Mouse (Mus musculus): ENCODE results near the gene Mdfi. TPM values are rescaled to one million over a fixed set of nuclear protein-coding genes. Genes with fewer than 3 reads are reported as not detected.
"Not testable (repeated sequence)": the region's sequence is repeated elsewhere in the genome, so short reads cannot be mapped to it uniquely, and the experiment has no call there.

Mdfi gene
- polyA plus RNA-seq, 1 experiment from 2014 or later, result 11.7 TPM

- Histone ChIP-seq H3K4me2 (replicated peaks) (peak overlapping the region; percentile 26; the same call in 1 of the 2 replicates), H3K36me3 (peaks cover 27% of the 10 kb centered on the region), H3K4me3 (no peak overlapping the region), H3K27ac (replicated peaks) (no peak overlapping the region), H3K9me3 (no peaks in the 10 kb centered on the region), H3K4me1 (peaks cover 17% of the 10 kb centered on the region), H3K27me3 (no peaks in the 10 kb centered on the region), H3K9ac (replicated peaks) (no peak overlapping the region)
- ATAC-seq (ENCODE audit: low FRiP score, low read depth), result peak; percentile 71
- 3% methylated on average over 17 of the region's 17 CpGs for WGBS
These were observed 30.0 kb upstream of the Mdfi start for GRCm38 (mm10) chr17:47864496-47864895.

- H3K4me3 ChIP-seq, result no peak overlapping the region
- H3K4me2 ChIP-seq (replicated peaks), result no peak overlapping the region
- H3K27ac ChIP-seq (replicated peaks), result peak overlapping the region; percentile 54; the same call in 1 of the 2 replicates
- no peaks in the 10 kb centered on the region for H3K27me3 ChIP-seq
- ATAC-seq (ENCODE audit: low FRiP score, low read depth), result peak; percentile 42; the same call in 1 of the 2 replicates
- H3K36me3 ChIP-seq, result peaks cover 18% of the 10 kb centered on the region
- WGBS, result 15% methylated on average over 11 of the region's 11 CpGs
- peaks cover 17% of the 10 kb centered on the region for H3K4me1 ChIP-seq
- H3K9me3 ChIP-seq, result no peaks in the 10 kb centered on the region
- no peak overlapping the region for H3K9ac ChIP-seq (replicated peaks)
These were observed 28.9 kb upstream of the Mdfi start for GRCm38 (mm10) chr17:47863437-47863836.

DNA sequence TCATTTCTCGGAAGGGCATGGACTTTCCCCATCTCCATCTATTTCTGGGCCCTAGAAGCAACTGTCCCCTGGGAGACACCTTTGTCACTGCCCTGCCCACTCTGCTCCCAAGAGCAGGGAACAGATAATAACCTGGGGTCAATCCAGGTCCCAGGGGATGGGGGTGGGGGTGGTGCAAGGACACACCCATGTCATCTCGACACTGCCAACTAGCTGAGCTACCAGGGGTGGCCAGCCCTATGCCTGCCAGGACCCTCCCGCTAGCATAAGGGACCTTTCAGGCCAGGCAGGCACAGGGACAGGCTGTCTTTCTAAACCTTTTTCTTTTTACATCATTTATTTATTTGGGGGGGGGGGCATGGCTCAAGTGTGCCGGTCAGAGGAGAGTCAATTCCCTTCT is 28.5 kb upstream of the Mdfi start:
- Histone ChIP-seq H3K27ac (replicated peaks) (no peak overlapping the region), H3K9me3 (no peaks in the 10 kb centered on the region), H3K4me1 (peaks cover 17% of the 10 kb centered on the region), H3K36me3 (peaks cover 13% of the 10 kb centered on the region), H3K9ac (replicated peaks) (no peak overlapping the region), H3K4me3 (no peak overlapping the region), H3K4me2 (replicated peaks) (no peak overlapping the region), H3K27me3 (no peaks in the 10 kb centered on the region)
- WGBS, result 62% methylated on average over 4 of the region's 4 CpGs
- no peak for ATAC-seq (ENCODE audit: low FRiP score, low read depth)

DNA sequence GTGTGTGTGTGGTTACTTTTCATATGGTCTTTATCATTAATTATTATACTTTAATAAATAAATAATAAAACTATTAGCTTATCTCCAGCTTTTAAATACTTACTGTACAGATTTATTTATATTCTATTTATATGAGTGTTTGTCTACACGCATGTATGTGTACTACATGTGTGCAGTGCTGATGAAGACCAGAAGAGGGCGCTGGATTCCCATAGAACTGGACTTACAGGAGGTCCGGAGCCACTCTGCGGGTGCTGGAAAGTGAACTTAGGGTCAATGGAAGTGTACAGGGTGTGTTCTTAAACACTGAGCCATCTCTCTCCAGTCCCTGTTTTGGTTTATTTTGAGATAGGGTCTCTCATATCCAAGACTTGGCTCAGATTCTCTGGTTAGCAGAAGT is 21.1 kb upstream of the Mdfi start:
- no peak for ATAC-seq (ENCODE audit: low FRiP score, low read depth)

GRCm38 (mm10) chr17:47854908-47855307 is 20.4 kb upstream of the Mdfi start:
- Histone ChIP-seq H3K27me3 (peaks cover 23% of the 10 kb centered on the region), H3K36me3 (no peaks in the 10 kb centered on the region)

More for the DNA sequence above, 21.1 kb upstream of the Mdfi start:
- no peak overlapping the region for H3K4me2 ChIP-seq (replicated peaks)
- 81% methylated on average over 4 of the region's 4 CpGs for WGBS
- H3K9me3 ChIP-seq, result no peaks in the 10 kb centered on the region
- H3K27ac ChIP-seq (replicated peaks), result no peak overlapping the region
- no peaks in the 10 kb centered on the region for H3K36me3 ChIP-seq
- H3K9ac ChIP-seq (replicated peaks), result no peak overlapping the region
- peaks cover 23% of the 10 kb centered on the region for H3K27me3 ChIP-seq
- H3K4me3 ChIP-seq, result no peak overlapping the region
- H3K4me1 ChIP-seq, result 0 out of 2 replicates have a peak, but pooled peaks cover 10% of the 10 kb centered on the region

DNA sequence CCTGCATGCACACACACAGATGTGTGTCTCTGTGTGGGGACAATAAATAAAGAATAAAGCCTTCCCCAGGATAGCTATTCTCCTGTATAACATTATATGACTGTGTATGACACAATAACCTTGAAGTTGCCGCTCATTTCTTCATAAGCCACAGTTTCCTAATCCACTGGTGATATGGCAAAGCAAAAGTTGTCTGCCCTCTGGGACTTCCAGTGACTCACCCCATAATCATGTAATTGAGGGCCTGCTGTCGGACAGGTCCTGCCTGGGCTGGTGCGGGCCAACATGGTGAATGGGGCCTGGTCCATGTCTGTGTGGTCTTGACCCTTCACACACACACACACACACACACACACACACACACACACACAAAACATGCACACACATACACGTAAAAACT is 19.3 kb upstream of the Mdfi start:
- Histone ChIP-seq H3K27ac (replicated peaks) (no peak overlapping the region), H3K9me3 (no peaks in the 10 kb centered on the region), H3K27me3 (peaks cover 23% of the 10 kb centered on the region), H3K4me1 (0 out of 2 replicates have a peak, but pooled peaks cover 7% of the 10 kb centered on the region), H3K4me3 (no peak overlapping the region), H3K9ac (replicated peaks) (no peak overlapping the region), H3K4me2 (replicated peaks) (no peak overlapping the region), H3K36me3 (no peaks in the 10 kb centered on the region)
- 88% methylated on average over 4 of the region's 4 CpGs for WGBS
- ATAC-seq (ENCODE audit: low FRiP score, low read depth), result no peak

More at GRCm38 (mm10) chr17:47854908-47855307, 20.4 kb upstream of the Mdfi start:
- Histone ChIP-seq H3K9me3 (no peaks in the 10 kb centered on the region), H3K4me1 (0 out of 2 replicates have a peak, but pooled peaks cover 7% of the 10 kb centered on the region), H3K27ac (replicated peaks) (no peak overlapping the region), H3K9ac (replicated peaks) (no peak overlapping the region), H3K4me2 (replicated peaks) (no peak overlapping the region), H3K4me3 (no peak overlapping the region)
- 78% methylated on average over 8 of the region's 8 CpGs for WGBS
- no peak for ATAC-seq (ENCODE audit: low FRiP score, low read depth)

DNA sequence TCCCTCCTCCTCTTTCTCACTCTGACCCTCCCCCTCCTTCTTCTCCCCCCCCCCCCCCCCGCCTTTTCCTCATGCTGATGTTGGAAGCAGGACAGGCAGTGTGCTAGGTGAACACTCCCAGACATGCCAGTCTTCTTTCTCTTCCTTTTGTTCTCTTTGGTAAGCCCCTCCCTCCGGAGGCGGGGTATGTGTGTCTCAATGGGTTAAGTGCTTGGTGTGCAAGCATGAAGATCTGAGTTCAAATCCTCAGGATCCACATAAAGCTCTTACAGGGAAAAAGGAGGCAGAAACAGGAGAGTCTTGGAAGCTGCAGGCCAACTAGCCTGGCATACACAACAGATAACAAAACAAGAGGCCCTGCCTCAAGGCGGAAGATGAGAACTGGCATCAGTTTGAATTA is 18.8 kb upstream of the Mdfi start:
- Histone ChIP-seq H3K4me1 (0 out of 2 replicates have a peak, but pooled peaks cover 7% of the 10 kb centered on the region), H3K4me2 (replicated peaks) (no peak overlapping the region), H3K27ac (replicated peaks) (no peak overlapping the region), H3K4me3 (no peak overlapping the region), H3K9me3 (no peaks in the 10 kb centered on the region), H3K27me3 (peaks cover 23% of the 10 kb centered on the region), H3K36me3 (no peaks in the 10 kb centered on the region), H3K9ac (replicated peaks) (no peak overlapping the region)
- ATAC-seq (ENCODE audit: low FRiP score, low read depth), result no peak
- WGBS, result 91% methylated on average over 3 of the region's 4 CpGs

GRCm38 (mm10) chr17:47851798-47852360 is 17.4 kb upstream of the Mdfi start:
- H3K9me3 ChIP-seq; H3K27ac ChIP-seq (replicated peaks); H3K4me1 ChIP-seq; H3K9ac ChIP-seq (replicated peaks); ATAC-seq (ENCODE audit: low FRiP score, low read depth); H3K36me3 ChIP-seq: not testable (repeated sequence)
- Histone ChIP-seq H3K4me3 (0 out of 2 replicates have a peak overlapping the region, but pooled peaks have one; percentile 14), H3K4me2 (replicated peaks) (peak overlapping the region; percentile 41), H3K27me3 (peaks cover 23% of the 10 kb centered on the region)
- 16% methylated on average over 22 of the region's 22 CpGs for WGBS

- no peak overlapping the region for H3K27ac ChIP-seq (replicated peaks)
- H3K4me2 ChIP-seq (replicated peaks), result no peak overlapping the region
- no peaks in the 10 kb centered on the region for H3K36me3 ChIP-seq
- no peak overlapping the region for H3K9ac ChIP-seq (replicated peaks)
- 0 out of 2 replicates have a peak, but pooled peaks cover 7% of the 10 kb centered on the region for H3K4me1 ChIP-seq
- WGBS, result 79% methylated on average over 7 of the region's 7 CpGs
- peaks cover 23% of the 10 kb centered on the region for H3K27me3 ChIP-seq
- H3K4me3 ChIP-seq, result no peak overlapping the region
- 0 out of 2 replicates have a peak, but pooled peaks cover 4% of the 10 kb centered on the region for H3K9me3 ChIP-seq
- ATAC-seq (ENCODE audit: low FRiP score, low read depth), result no peak
These were observed 16.3 kb upstream of the Mdfi start for GRCm38 (mm10) chr17:47850639-47851314.

DNA sequence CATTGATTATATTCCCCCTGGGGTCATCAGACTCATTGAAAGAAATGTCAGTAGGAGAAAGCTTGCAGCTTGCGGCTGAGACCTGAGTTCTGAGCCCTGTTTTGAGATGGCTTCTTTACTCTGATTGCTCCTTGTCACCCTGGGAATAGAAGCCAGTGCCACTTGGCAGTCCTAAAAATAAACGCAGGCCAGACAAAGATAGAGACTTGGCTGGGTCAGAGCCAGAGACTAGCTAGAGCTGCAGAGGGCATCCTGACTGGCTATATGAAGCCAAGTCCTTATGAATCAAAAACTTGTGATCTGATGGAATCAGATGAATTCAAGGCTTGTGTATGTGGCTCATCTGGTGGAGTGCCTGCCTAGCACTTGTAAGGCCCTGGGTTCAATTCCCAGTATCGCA is 15.5 kb upstream of the Mdfi start:
- H3K9me3 ChIP-seq, result 0 out of 2 replicates have a peak, but pooled peaks cover 4% of the 10 kb centered on the region
- peaks cover 23% of the 10 kb centered on the region for H3K27me3 ChIP-seq
- 0 out of 2 replicates have a peak, but pooled peaks cover 7% of the 10 kb centered on the region for H3K4me1 ChIP-seq
- ATAC-seq (ENCODE audit: low FRiP score, low read depth), result no peak
- no peak overlapping the region for H3K27ac ChIP-seq (replicated peaks)
- no peak overlapping the region for H3K4me3 ChIP-seq
- 83% methylated on average over 3 of the region's 3 CpGs for WGBS
- no peak overlapping the region for H3K4me2 ChIP-seq (replicated peaks)
- no peaks in the 10 kb centered on the region for H3K36me3 ChIP-seq
- no peak overlapping the region for H3K9ac ChIP-seq (replicated peaks)

GRCm38 (mm10) chr17:47847985-47848384 is 13.5 kb upstream of the Mdfi start:
- Histone ChIP-seq H3K4me1 (0 out of 2 replicates have a peak, but pooled peaks cover 7% of the 10 kb centered on the region), H3K9me3 (peaks cover 11% of the 10 kb centered on the region; the same call in 1 of the 2 replicates), H3K4me2 (replicated peaks) (no peak overlapping the region), H3K4me3 (no peak overlapping the region), H3K9ac (replicated peaks) (no peak overlapping the region), H3K27ac (replicated peaks) (no peak overlapping the region), H3K36me3 (no peaks in the 10 kb centered on the region), H3K27me3 (peaks cover 21% of the 10 kb centered on the region)
- WGBS, result 86% methylated on average over 6 of the region's 6 CpGs
- no peak for ATAC-seq (ENCODE audit: low FRiP score, low read depth)

DNA sequence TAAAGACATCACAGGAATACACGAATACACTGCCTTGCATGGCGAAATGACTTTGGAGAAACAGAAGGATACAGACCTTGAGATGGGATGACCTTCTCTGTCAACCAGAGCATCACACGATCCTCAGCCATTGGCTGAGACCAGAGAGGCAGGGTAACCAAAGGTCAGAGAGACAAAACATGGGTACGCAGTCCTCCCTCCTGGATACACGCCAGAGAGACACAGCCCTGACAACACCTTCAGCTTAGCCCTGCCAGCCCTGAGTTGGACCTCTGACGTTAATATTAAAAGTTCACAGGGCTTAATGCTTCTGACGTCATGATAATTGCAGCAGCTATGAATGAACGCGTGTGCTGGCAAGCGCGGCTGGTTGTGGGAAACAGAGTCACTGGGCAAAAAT is 11.1 kb upstream of the Mdfi start:
- Histone ChIP-seq H3K4me1 (no peaks in the 10 kb centered on the region), H3K9ac (replicated peaks) (no peak overlapping the region), H3K27me3 (no peaks in the 10 kb centered on the region), H3K36me3 (no peaks in the 10 kb centered on the region), H3K4me2 (replicated peaks) (no peak overlapping the region), H3K9me3 (peaks cover 11% of the 10 kb centered on the region; the same call in 1 of the 2 replicates), H3K27ac (replicated peaks) (no peak overlapping the region), H3K4me3 (no peak overlapping the region)
- 87% methylated on average over 11 of the region's 11 CpGs for WGBS
- ATAC-seq (ENCODE audit: low FRiP score, low read depth), result no peak
